Mouse (Mus musculus) liver, adult 2 months (tissue): Measurements from ENCODE around the gene Styxl1.

ENCODE experiments used
- CTCF ChIP-seq: fragments of 200-500 bp; IDR thresholded peaks from 2 replicates; pipeline ENCODE4 v1.5.1; 2011; ENCODE audit warnings: low read depth, low read length, control low read depth
- POLR2A ChIP-seq: fragments of 200-500 bp; IDR thresholded peaks from 2 replicates; pipeline ENCODE4 v1.6.1; 2011; ENCODE audit warnings: low read length, control low read depth; ENCODE audit not compliant: insufficient read depth; ENCODE audit errors: extremely low read depth

DNA sequence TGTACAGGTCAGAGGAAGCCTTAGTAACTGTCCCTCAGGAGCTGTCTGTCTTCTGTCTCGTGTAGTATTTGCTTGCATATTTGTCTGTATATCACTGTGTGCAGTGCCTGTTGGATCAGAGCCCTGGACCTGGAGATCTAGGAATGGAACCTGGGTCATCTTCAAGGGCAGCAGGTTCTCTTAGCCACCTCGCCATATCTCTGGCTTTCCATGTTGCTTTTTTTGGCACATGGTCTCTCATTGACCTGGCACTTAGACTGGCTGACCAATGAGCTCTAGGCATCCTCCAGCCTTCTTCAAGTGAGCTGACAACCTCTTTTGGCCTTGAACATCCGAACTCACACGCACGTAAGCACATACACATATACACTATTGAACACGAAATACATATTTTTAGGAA lies 76.0 kb downstream of the Styxl1 start:
- TF ChIP-seq POLR2A (no peak), CTCF (no peak)
